Mouse (Mus musculus) neural tube, embryonic 12.5 days (tissue): ENCODE data around the gene Ripk1. TPM values are rescaled to one million over a fixed set of nuclear protein-coding genes. Genes with fewer than 3 reads are reported as not detected.

Experiments used
- ATAC-seq: fragments of 200-750 bp; cut with Nextera tagmentation; 2 replicates; pipeline ENCODE4 v1.8.0; 2017; ENCODE audit warnings: low read depth, mild to moderate bottlenecking, moderate TSS enrichment, moderate library complexity; ENCODE audit not compliant: low FRiP score
- H3K27ac ChIP-seq: fragments of 300-500 bp; sonication (generic); 2 replicates; pipeline ENCODE4 v1.5.1; 2016
- H3K27me3 ChIP-seq: fragments of 300-500 bp; sonication (generic); replicated peaks from 2 replicates; pipeline ENCODE4 v1.6.1; 2016; ENCODE audit warnings: mild to moderate bottlenecking
- H3K36me3 ChIP-seq: fragments of 300-500 bp; sonication (generic); 2 replicates; pipeline ENCODE4 v1.6.1; 2016; ENCODE audit warnings: mild to moderate bottlenecking
- H3K4me1 ChIP-seq: fragments of 300-500 bp; sonication (generic); 2 replicates; pipeline ENCODE4 v1.6.1; 2016
- H3K4me2 ChIP-seq: fragments of 300-500 bp; sonication (generic); replicated peaks from 2 replicates; pipeline ENCODE4 v1.6.1; 2016; ENCODE audit warnings: mild to moderate bottlenecking
- H3K4me3 ChIP-seq: fragments of 300-500 bp; sonication (generic); 2 replicates; pipeline ENCODE4 v1.5.1; 2016
- H3K9ac ChIP-seq: fragments of 300-500 bp; sonication (generic); 2 replicates; pipeline ENCODE4 v1.6.1; 2016; ENCODE audit warnings: mild to moderate bottlenecking
- H3K9me3 ChIP-seq: fragments of 300-500 bp; sonication (generic); 2 replicates; pipeline ENCODE4 v1.6.1; 2016; ENCODE audit warnings: mild to moderate bottlenecking
- WGBS: fragments of 180-500 bp; shearing (Covaris S2); methylation state at CpG from one replicate; pipeline ENCODE4 v1.1.7; 2016; 5-methylcytosine and 5-hydroxymethylcytosine counted together
- polyA plus RNA-seq: library from polyadenylated mRNA; unstranded; fragments of >200 nt; fragmentation: Nextera tagmentation; extraction: Ambion mirVana; gene quantifications from 2 replicates; pipeline ENCODE4 v1.2.1, GENCODE M21; 2016

Ripk1 gene
- polyA plus RNA-seq, 1 experiment from 2014 or later = 10.4 TPM

DNA sequence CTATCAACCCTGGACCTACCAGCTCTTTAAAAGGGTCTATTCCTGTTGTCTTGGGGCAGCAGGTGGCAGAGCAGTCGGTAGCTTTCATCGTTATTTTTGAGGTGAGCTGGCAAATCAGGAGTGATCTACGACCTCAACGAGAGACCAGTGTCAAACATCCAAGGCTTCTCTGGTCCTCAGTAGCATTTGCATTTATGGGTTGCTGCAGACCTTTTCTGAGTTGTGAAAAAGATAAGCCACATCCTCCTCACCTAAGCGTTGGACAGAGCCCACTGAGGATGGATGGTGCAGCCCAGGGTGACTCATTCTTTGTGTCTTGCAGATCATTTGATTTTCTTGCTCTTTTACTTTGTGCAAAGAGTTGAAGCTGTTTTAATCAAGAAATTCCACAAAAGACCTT lies 895 bp downstream of the Ripk1 start:
- Histone ChIP-seq H3K27me3 (no peaks in the 10 kb centered on the region), H3K9ac (peak overlapping the region; percentile 94), H3K9me3 (no peaks in the 10 kb centered on the region), H3K36me3 (no peaks in the 10 kb centered on the region), H3K4me1 (0 out of 2 replicates have a peak, but pooled peaks cover 8% of the 10 kb centered on the region), H3K27ac (no peak overlapping the region), H3K4me3 (peak overlapping the region; percentile 94), H3K4me2 (peak overlapping the region; percentile 80)
- peak; percentile 3; the same call in 1 of the 2 replicates for ATAC-seq
- WGBS = 11% methylated on average over 5 of the region's 5 CpGs

DNA sequence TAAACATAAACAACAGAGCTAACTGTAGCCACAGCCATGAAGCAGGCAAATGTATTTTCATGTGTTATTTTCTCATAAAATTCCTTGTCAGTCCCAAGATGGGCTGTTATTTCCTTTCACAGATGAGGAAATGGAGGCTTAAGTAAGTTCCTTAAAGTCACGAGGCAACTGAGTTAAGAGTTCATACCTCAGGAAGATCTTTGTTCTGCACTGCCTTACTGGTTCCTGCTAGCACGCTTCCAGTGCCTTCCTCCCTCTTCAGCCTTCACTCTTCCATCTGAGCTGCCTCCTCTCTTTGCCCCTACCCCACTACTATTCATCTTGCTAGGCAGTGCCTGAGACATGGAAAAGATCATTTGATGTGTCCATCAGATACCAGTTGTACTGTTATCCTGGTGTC lies 5.1 kb downstream of the Ripk1 start:
- 0 out of 2 replicates have a peak, but pooled peaks cover 5% of the 10 kb centered on the region for H3K4me1 ChIP-seq

DNA sequence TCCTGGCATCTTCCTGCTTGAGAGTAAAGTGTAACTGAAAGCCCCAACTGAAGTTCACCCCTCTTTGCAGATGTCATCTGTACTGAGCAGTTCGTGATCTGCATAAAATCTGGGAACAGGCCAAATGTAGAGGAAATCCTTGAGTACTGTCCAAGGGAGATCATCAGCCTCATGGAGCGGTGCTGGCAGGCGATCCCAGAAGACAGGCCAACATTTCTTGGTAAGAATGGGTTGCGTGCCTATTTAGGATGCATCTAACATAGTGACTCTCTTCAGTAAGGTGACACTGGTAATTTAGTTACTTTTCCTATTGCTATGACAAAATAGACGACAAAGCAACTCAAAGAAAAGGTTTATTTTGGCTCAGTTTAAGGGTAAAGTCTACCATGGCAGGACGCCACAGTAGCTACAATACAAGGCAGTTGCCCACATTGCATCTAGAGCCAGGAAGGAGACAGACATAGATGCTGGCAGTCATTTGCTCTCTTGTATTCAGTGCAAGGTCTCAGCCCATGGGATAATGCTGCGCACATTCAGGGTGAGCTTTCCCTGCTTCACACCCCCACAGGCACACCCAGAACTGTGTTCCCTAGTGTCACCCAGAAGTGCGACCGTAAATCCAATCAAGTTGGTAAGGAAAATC lies 14.9 kb downstream of the Ripk1 start:
- peaks cover 25% of the 10 kb centered on the region for H3K36me3 ChIP-seq

More for the DNA sequence above, 5.1 kb downstream of the Ripk1 start:
- Histone ChIP-seq H3K9ac (no peak overlapping the region), H3K9me3 (no peaks in the 10 kb centered on the region), H3K36me3 (peaks cover 4% of the 10 kb centered on the region; the same call in 1 of the 2 replicates), H3K4me3 (no peak overlapping the region), H3K27me3 (no peaks in the 10 kb centered on the region), H3K27ac (no peak overlapping the region), H3K4me2 (no peak overlapping the region)
- WGBS = 76% methylated on average over 2 of the region's 2 CpGs
- ATAC-seq = no peak

DNA sequence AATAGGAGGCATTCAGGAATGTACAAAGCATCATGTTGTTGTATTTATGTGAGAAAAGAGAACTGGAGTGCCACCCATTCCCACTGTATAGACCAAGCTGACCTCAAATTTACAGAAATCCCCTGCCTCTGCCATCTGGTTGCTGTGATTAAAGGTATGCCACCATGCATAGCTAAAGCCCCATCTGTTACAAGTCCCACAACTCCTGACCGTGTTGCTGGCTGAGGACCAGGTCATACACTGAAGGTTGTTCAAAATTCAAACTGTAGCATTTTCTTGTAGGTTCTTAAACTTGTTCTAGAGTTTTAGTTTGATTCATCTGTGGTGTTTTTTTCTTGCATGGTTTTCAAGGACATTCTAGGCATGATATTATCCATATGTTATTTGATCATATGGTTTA lies 16.4 kb downstream of the Ripk1 start:
- Histone ChIP-seq H3K4me3 (no peak overlapping the region), H3K9me3 (no peaks in the 10 kb centered on the region), H3K9ac (no peak overlapping the region), H3K27me3 (no peaks in the 10 kb centered on the region), H3K4me1 (no peaks in the 10 kb centered on the region), H3K4me2 (no peak overlapping the region), H3K27ac (no peak overlapping the region), H3K36me3 (peaks cover 25% of the 10 kb centered on the region)
- no peak for ATAC-seq
- WGBS = 91% methylated on average over 1 of the region's 1 CpGs

More for the DNA sequence above, 14.9 kb downstream of the Ripk1 start:
- no peak for ATAC-seq
- H3K9me3 ChIP-seq = no peaks in the 10 kb centered on the region
- no peak overlapping the region for H3K4me2 ChIP-seq
- 95% methylated on average over 9 of the region's 9 CpGs for WGBS
- H3K4me1 ChIP-seq = no peaks in the 10 kb centered on the region
- no peak overlapping the region for H3K4me3 ChIP-seq
- no peak overlapping the region for H3K27ac ChIP-seq
- H3K27me3 ChIP-seq = no peaks in the 10 kb centered on the region
- H3K9ac ChIP-seq = no peak overlapping the region

DNA sequence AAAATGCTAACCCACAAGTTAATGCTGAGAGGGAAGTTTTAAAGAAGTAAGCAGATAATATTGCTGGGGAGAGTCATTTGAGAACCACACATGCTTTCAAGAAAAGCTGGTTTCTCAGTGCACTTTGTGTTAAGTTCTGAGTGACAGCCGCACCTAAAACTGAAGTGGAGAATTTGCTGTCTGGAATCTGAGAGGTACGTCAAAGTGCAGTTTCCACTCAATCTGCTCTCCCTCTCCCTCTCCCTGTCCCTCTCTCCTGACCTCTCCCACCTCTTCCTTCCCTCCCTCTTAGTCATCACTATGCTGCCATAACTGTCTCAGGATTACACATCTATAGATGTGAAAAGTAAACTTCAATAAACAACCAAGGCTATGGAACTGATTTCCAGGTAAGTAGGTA lies 19.8 kb downstream of the Ripk1 start:
- Histone ChIP-seq H3K9me3 (no peaks in the 10 kb centered on the region), H3K4me2 (no peak overlapping the region), H3K27ac (no peak overlapping the region), H3K4me1 (no peaks in the 10 kb centered on the region), H3K9ac (no peak overlapping the region), H3K36me3 (peaks cover 22% of the 10 kb centered on the region), H3K4me3 (no peak overlapping the region), H3K27me3 (no peaks in the 10 kb centered on the region)
- no peak for ATAC-seq
- WGBS = 85% methylated on average over 2 of the region's 2 CpGs

DNA sequence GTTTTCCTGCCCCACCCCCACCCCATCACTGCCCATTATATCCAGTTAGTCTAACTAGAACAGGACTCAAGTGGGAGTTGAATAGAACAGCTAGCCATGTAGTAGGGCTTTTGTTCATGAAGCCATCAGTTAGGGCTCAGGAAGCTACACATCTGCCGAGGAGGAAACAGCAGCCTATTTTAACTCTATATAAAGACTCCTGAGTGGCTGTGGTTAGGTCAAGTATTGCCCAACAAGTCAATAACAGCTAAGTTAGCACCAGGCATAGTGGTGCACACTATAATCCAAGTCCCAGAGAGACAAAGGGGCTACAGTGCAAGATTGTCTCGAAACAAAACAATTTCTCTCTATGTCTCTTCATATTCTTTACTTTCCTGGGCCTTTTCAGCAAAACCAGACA lies 29.9 kb downstream of the Ripk1 start:
- Histone ChIP-seq H3K27ac (no peak overlapping the region), H3K4me1 (no peaks in the 10 kb centered on the region), H3K4me3 (no peak overlapping the region), H3K9me3 (no peaks in the 10 kb centered on the region), H3K9ac (no peak overlapping the region), H3K36me3 (peaks cover 6% of the 10 kb centered on the region), H3K4me2 (no peak overlapping the region), H3K27me3 (no peaks in the 10 kb centered on the region)
- ATAC-seq = no peak
- 72% methylated on average over 2 of the region's 2 CpGs for WGBS

DNA sequence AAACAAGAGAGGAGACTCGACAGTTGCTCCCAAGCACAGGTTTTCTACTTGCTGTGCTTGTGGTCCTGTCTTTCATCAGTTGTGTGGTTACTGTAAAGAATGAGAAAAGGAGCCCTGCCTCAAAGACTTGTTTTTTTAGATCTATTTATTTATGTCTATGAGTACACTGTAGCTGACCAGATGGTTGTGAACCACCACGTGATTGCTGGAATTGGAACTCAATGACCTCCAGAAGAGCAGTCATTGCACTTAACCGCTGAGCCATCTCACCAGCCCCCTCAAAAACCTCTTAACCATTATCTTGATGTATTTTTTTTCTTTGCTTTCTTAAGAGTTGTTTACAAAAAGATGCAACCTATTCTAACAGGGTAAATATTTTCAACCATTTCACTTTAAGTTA lies 33.3 kb downstream of the Ripk1 start:
- Histone ChIP-seq H3K27ac (no peak overlapping the region), H3K4me3 (no peak overlapping the region), H3K36me3 (peaks cover 9% of the 10 kb centered on the region), H3K27me3 (no peaks in the 10 kb centered on the region), H3K4me2 (no peak overlapping the region), H3K9ac (no peak overlapping the region), H3K9me3 (no peaks in the 10 kb centered on the region; the same call in 1 of the 2 replicates), H3K4me1 (peaks cover 6% of the 10 kb centered on the region)
- 90% methylated on average over 3 of the region's 3 CpGs for WGBS
- no peak for ATAC-seq

DNA sequence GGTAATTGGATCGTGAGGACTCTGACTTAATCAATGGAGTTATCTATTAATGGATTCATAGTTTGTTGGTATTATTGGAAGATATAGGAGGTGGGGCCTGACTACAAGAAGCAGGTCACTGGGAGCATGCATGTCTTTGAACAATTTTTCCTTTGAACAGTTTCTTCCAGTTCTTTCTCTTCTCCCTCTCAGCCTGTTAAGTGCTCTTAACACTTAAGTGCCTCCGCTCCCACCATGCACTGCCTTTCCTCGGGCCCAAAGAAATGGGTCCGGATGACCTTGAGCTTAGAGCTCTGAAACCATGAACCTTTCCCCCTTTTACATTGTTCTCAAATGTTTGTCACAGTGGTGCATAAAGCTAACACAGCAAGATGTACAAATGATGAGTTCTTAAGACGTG lies 34.6 kb downstream of the Ripk1 start:
- peaks cover 9% of the 10 kb centered on the region for H3K36me3 ChIP-seq
- WGBS = 87% methylated on average over 5 of the region's 5 CpGs
- H3K4me2 ChIP-seq = no peak overlapping the region
- no peak overlapping the region for H3K9ac ChIP-seq
- H3K4me3 ChIP-seq = no peak overlapping the region
- 0 out of 2 replicates have a peak, but pooled peaks have one; percentile 3 for ATAC-seq
- H3K9me3 ChIP-seq = no peaks in the 10 kb centered on the region; the same call in 1 of the 2 replicates
- no peak overlapping the region for H3K27ac ChIP-seq
- H3K4me1 ChIP-seq = peaks cover 6% of the 10 kb centered on the region
- H3K27me3 ChIP-seq = no peaks in the 10 kb centered on the region

DNA sequence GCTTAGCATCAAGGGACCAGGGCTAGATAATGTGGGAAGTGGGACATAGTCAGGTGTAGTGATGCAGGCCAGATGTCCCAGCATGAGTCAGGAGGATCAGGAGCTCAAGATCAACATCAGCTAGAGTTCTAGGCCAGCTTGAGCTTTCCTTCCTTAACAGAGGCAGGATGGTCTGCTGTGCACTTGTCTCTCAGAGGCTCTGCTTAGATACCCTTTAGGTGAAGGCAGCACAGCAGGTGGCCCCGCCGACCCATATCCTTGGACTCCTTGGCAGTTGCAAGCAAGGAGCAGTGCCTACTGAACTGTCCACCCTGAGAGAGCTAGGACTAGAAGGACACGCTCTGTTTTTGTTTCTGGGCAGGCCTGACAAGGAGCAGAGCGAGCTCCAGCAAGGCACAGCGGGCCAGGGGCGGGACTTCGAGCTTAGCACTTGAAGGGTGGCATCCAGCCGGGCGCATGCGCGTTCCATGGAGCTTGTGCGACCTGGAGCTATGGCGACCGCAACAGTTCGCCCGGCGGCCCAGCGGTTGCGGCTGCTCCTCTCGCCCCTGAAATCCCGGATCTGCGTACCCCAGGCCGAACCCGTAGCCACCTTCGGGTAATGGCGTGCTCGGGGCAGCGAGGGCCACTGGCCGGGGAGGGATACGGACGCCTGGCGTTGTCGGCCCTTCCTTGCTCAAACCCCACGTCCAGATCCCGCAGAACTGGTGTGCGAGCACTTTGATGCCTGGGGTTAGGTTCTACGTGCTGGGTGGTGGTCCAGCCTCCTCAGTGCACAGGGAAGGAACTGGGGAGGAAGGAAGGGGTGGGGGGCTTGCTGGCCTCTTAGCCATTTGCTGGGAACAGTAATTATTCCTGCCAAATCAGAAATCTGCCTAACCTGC lies 35.3 kb downstream of the Ripk1 start, which contains the start of gene Bphl:
Gene Bphl (plus strand): TSS at position 426 of the 884 bp plus-strand sequence.
- WGBS = under 1% methylated on average over 37 of the region's 37 CpGs
- Histone ChIP-seq H3K27me3 (no peaks in the 10 kb centered on the region), H3K4me1 (peaks cover 6% of the 10 kb centered on the region), H3K36me3 (peaks cover 7% of the 10 kb centered on the region), H3K9me3 (no peaks in the 10 kb centered on the region; the same call in 1 of the 2 replicates), H3K9ac (peak within 1 kb of the TSS; percentile 88), H3K4me3 (peak within 1 kb of the TSS; percentile 68), H3K27ac (peak within 1 kb of the TSS; percentile 70), H3K4me2 (peak within 1 kb of the TSS; percentile 76)
- peak; percentile 94 for ATAC-seq

DNA sequence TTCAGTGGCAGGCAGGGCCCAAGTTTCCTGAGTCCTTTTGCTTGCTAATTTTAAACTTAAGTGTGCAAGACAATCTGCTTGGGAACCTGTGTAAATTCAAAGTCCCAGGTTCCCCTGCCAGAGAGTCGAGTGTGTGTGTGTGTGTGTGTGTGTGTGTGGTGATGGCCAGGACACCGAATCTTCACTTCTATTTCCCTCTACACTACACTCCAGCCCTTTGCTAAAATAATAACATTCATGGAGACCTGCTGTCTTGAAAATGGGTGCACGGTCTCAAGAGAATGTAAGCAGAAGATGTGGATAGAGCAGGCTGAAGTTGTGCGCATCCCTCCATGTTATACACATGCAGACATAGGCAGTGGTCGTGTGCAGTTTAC lies 35.9 kb downstream of the Ripk1 start:
- Histone ChIP-seq H3K36me3 (peaks cover 3% of the 10 kb centered on the region), H3K9me3 (no peaks in the 10 kb centered on the region; the same call in 1 of the 2 replicates), H3K27me3 (no peaks in the 10 kb centered on the region), H3K4me3 (peak overlapping the region; percentile 68), H3K4me2 (peak overlapping the region; percentile 76), H3K9ac (peak overlapping the region; percentile 88), H3K27ac (peak overlapping the region; percentile 70; the same call in 1 of the 2 replicates), H3K4me1 (peaks cover 6% of the 10 kb centered on the region)
- WGBS = 47% methylated on average over 5 of the region's 5 CpGs
- ATAC-seq = peak; percentile 21; the same call in 1 of the 2 replicates

DNA sequence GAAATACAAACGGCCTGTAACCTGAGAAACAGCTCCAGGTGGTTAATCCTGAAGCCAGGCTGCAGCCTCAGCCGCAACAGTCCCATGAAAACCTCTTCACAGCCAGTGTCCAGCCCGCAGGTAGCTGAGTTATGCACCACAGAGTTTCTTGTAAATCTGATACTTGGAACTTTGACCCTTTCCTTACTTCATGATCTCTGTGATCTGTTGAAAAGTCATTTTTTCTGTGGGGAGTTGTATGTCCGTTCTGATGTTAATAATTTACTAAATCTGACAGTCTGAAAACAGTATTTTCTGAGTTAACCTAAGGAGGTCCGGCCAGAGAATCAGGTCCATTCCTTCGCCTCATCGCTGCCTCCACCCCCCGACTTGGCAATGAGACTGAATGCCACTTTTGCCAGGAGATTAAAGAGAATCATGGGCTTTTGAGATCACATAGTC lies 36.8 kb downstream of the Ripk1 start:
- H3K4me2 ChIP-seq = peak overlapping the region; percentile 76
- H3K4me1 ChIP-seq = peaks cover 6% of the 10 kb centered on the region
- no peaks in the 10 kb centered on the region; the same call in 1 of the 2 replicates for H3K9me3 ChIP-seq
- no peak overlapping the region for H3K27ac ChIP-seq
- H3K4me3 ChIP-seq = no peak overlapping the region
- ATAC-seq = no peak
- peaks cover 3% of the 10 kb centered on the region; the same call in 1 of the 2 replicates for H3K36me3 ChIP-seq
- no peaks in the 10 kb centered on the region for H3K27me3 ChIP-seq
- WGBS = 48% methylated on average over 8 of the region's 8 CpGs
- no peak overlapping the region for H3K9ac ChIP-seq

DNA sequence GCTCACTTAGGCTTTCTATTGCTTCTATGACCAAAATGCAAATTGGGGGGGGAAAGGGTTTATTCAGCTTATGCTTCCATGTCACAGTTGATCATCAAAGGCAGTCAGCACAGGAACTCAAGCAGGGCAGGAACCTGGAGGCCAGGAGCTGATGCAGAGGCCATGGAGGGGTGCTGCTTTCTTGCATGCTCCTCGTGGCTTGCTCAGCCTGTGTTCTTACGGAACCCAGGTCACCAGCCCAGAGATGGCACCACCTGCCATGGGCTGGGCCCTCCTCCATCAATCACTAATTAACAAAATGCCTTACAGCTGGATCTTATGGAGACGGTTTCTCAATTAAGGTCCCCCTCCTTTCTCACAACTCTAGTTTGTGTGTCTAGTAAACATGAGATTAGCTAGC lies 37.9 kb downstream of the Ripk1 start:
- H3K4me1 ChIP-seq = peaks cover 6% of the 10 kb centered on the region
- WGBS = 98% methylated on average over 3 of the region's 3 CpGs
- no peaks in the 10 kb centered on the region; the same call in 1 of the 2 replicates for H3K9me3 ChIP-seq
- no peak for ATAC-seq
- no peak overlapping the region for H3K4me2 ChIP-seq
- no peak overlapping the region for H3K27ac ChIP-seq
- H3K27me3 ChIP-seq = no peaks in the 10 kb centered on the region
- H3K36me3 ChIP-seq = peaks cover 3% of the 10 kb centered on the region; the same call in 1 of the 2 replicates
- H3K4me3 ChIP-seq = no peak overlapping the region
- H3K9ac ChIP-seq = no peak overlapping the region
